Mouse (Mus musculus) lung, embryonic 14.5 days (tissue): Measurements from ENCODE around the gene Slc9a3. TPM values are rescaled to one million over a fixed set of nuclear protein-coding genes. Genes with fewer than 3 reads are reported as not detected.

Experiments used
- ATAC-seq: fragments of 200-750 bp; cut with Nextera tagmentation; 2 replicates; pipeline ENCODE4 v1.8.0; 2017; ENCODE audit warnings: mild to moderate bottlenecking, moderate TSS enrichment, moderate library complexity; ENCODE audit not compliant: insufficient read depth
- DNase-seq: peaks from one replicate; pipeline ENCODE4 v3.0.0-alpha.2; 2015
- H3K27ac ChIP-seq: fragments of 300-500 bp; sonication (generic); 2 replicates; pipeline ENCODE4 v1.5.1; 2014; ENCODE audit warnings: low read depth, mild to moderate bottlenecking, moderate library complexity
- H3K27me3 ChIP-seq: fragments of 300-500 bp; sonication (generic); 2 replicates; pipeline ENCODE4 v1.6.1; 2014; ENCODE audit warnings: low read length, control low read depth; ENCODE audit not compliant: insufficient read depth
- H3K36me3 ChIP-seq: fragments of 300-500 bp; sonication (generic); 2 replicates; pipeline ENCODE4 v1.6.1; 2014; ENCODE audit warnings: control low read depth; ENCODE audit not compliant: insufficient read depth
- H3K4me1 ChIP-seq: fragments of 300-500 bp; sonication (generic); 2 replicates; pipeline ENCODE4 v1.6.1; 2014; ENCODE audit warnings: antibody characterized with exemption, control low read depth; ENCODE audit not compliant: insufficient read depth
- H3K4me2 ChIP-seq: fragments of 300-500 bp; sonication (generic); 2 replicates; pipeline ENCODE4 v1.6.1; 2014; ENCODE audit warnings: mild to moderate bottlenecking
- H3K4me3 ChIP-seq: fragments of 300-500 bp; sonication (generic); 2 replicates; pipeline ENCODE4 v1.5.1; 2014; ENCODE audit warnings: low read depth, low read length
- H3K9ac ChIP-seq: fragments of 300-500 bp; sonication (generic); 2 replicates; pipeline ENCODE4 v1.6.1; 2014
- H3K9me3 ChIP-seq: fragments of 300-500 bp; sonication (generic); 2 replicates; pipeline ENCODE4 v1.6.1; 2016; ENCODE audit warnings: low read depth, low read length, control low read depth
- CTCF ChIP-seq: IDR thresholded peaks from 2 replicates; pipeline ENCODE4 v1.5.1; 2016; ENCODE audit warnings: antibody characterized with exemption, low read depth
- WGBS: fragments of 180-500 bp; shearing (Covaris S2); extraction: QIAGEN DNeasy Blood & Tissue Kit; methylation state at CpG from one replicate; pipeline ENCODE4 v1.1.7; 2014; 5-methylcytosine and 5-hydroxymethylcytosine counted together
- polyA plus RNA-seq: library from polyadenylated mRNA; unstranded; fragments of >200 nt; fragmentation: Nextera tagmentation; extraction: Ambion mirVana; gene quantifications from 2 replicates; pipeline ENCODE4 v1.2.1, GENCODE M21; 2014

The Slc9a3 gene
- polyA plus RNA-seq, 1 experiment from 2014 or later = 0.04 TPM

DNA sequence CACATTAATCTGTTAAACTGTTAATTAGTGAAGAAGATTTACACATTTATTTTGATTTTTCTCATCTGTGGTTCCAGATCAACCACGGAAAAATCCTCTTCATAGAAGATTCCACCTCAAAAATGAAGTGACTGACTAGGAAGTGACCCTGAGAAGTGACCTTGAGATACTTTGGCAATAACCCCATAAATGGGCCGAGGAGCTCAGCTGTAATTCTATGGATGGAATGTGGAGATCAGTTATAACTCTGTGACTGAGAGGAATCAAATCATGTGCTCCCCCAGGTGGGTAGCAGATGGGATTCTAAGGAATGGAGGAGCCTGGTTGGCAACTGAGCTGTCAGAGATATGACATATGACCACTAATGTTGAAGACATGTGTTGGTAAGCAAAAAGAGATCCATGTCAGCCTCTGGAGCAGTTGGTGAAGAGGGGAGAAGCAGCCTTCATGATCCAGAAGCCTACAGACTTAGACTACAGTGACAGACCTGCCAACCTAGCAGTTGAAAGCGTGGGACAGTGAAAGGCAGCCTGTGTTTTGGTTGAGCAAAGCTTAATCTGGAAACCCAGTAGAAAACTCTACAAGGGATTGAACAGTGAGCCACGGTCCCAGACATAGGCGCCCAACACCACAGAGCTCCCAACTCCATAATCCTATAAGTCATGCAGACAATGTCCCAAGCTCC lies 61.9 kb downstream of the Slc9a3 start:
- 79% methylated on average over 5 of the region's 5 CpGs for WGBS
- no peak overlapping the region for H3K9ac ChIP-seq

DNA sequence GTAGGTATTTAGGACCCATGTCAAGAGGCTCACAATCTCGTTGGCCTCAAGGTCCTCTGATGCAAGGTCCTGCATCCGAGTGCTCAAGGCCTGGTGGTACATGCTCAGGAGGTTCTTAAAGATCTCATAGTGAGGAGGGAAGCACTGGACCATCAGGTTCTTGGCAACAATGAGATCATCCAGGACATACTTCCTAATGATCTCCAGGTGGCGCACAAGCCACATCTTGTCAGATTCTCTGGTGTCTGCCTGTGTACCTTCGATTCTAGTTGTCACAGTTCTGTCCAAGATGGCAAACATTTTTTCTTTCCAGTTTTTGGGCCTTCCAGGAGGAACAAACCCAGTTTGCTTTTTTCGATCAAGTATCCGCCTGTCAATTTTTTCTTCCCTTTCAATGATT lies 71.4 kb downstream of the Slc9a3 start:
- H3K27me3 ChIP-seq = no peaks in the 10 kb centered on the region
- no peak overlapping the region for H3K27ac ChIP-seq
- H3K4me3 ChIP-seq = no peak overlapping the region
- TF ChIP-seq CTCF = peak; percentile 59
- no peaks in the 10 kb centered on the region for H3K9me3 ChIP-seq
- no peak overlapping the region for H3K9ac ChIP-seq
- no peaks in the 10 kb centered on the region for H3K4me1 ChIP-seq
- H3K4me2 ChIP-seq = no peak overlapping the region
- H3K36me3 ChIP-seq = peaks cover 57% of the 10 kb centered on the region
- ATAC-seq = no peak
- DNase-seq = peak; percentile 55
- WGBS = 77% methylated on average over 6 of the region's 6 CpGs

More for the DNA sequence above, 61.9 kb downstream of the Slc9a3 start:
- TF ChIP-seq CTCF = no peak
- no peak overlapping the region for H3K4me3 ChIP-seq
- H3K9me3 ChIP-seq = no peaks in the 10 kb centered on the region
- peaks cover 44% of the 10 kb centered on the region for H3K36me3 ChIP-seq
- DNase-seq (no peak), ATAC-seq (no peak)
- H3K4me2 ChIP-seq = no peak overlapping the region
- H3K27me3 ChIP-seq = no peaks in the 10 kb centered on the region
- H3K4me1 ChIP-seq = no peaks in the 10 kb centered on the region
- no peak overlapping the region for H3K27ac ChIP-seq

DNA sequence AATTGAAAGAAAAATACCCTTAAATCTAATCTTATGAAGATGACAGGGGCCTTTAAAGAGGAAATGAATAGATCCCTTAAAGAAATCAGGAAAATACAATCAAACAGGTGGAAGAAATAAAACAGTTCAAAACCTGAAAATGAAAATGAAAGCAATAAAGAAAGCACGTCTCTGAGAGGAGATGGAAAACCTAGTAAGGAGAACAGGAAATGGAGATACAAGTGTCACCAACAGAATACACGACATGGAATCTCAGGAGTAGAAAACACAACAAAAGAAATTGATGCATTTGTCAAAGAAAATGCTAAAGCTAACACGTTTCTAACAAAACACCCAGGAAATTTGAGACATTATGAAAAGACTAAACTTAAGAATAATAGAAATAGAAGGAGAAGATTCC lies 75.2 kb downstream of the Slc9a3 start:
- peaks cover 37% of the 10 kb centered on the region for H3K36me3 ChIP-seq
- H3K27me3 ChIP-seq = no peaks in the 10 kb centered on the region
- no peak for DNase-seq
- no peak overlapping the region for H3K4me3 ChIP-seq
- H3K4me2 ChIP-seq = no peak overlapping the region
- no peaks in the 10 kb centered on the region for H3K4me1 ChIP-seq
- WGBS = 76% methylated on average over 3 of the region's 3 CpGs
- H3K27ac ChIP-seq = no peak overlapping the region
- no peak overlapping the region for H3K9ac ChIP-seq
- ATAC-seq = no peak
- H3K9me3 ChIP-seq = no peaks in the 10 kb centered on the region
- no peak for TF ChIP-seq CTCF

DNA sequence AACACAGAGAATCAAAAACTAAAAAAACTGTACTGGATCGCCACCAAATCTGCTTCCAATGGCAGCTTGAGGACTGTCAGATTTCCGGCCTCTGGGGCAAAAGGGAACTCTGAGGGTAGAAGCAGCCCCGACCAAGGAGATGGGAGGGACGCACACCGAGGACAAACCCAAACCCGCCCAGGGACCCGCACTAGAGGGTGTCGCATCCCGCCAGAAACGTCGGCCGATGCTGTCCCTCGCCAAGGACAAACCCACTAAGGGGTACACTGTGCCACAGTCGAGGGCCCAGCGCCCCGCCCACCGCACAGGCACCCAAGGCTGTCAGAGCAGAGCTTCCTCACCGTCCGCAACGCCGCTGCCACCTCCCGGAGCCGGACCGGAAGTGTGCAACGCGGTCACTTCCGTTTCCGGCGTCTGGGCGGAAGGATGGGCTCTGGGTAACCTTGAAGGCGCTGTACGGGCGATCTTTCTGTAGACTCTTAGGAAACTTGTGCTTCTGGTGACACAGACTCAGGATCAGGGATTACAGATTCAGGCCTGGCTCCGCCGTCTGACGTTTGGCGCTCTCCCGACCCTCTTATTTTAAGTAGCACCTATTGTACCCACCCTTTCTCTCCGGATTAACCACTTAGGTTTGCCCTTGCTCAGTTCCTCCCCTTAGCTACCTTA lies 87.2 kb downstream of the Slc9a3 start, which contains the start of gene Exoc3:
Gene Exoc3 (minus strand): TSS at position 416 of the 669 bp plus-strand sequence.
- Histone ChIP-seq H3K4me1 (no peaks in the 10 kb centered on the region), H3K36me3 (peaks cover 18% of the 10 kb centered on the region), H3K9ac (peak within 1 kb of the TSS; percentile 64), H3K4me2 (peak within 1 kb of the TSS; percentile 93), H3K4me3 (peak within 1 kb of the TSS; percentile 62), H3K9me3 (no peaks in the 10 kb centered on the region), H3K27ac (peak within 1 kb of the TSS; percentile 89), H3K27me3 (no peaks in the 10 kb centered on the region)
- TF ChIP-seq CTCF = no peak; the same call in 1 of the 2 replicates
- under 1% methylated on average over 39 of the region's 39 CpGs for WGBS
- DNase-seq = peak; percentile 94
- ATAC-seq = peak; percentile 98

DNA sequence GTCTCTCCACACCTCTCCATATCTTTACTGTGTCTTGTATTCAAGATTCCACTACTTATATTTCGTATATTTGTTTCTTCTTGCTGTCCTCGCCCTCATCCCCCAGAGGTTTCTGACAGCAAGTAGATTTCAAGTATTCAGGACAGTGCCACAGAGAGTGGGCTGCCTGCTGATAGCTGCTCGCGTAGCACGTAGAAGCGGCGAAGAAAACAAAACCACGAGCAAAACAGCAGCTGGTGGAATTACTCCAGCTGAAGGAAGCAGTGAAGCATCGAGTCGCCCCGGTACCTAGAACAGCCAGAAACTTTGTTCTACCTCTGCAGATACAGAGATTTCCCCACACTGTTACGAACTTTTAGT lies 87.7 kb downstream of the Slc9a3 start:
- no peaks in the 10 kb centered on the region for H3K4me1 ChIP-seq
- TF ChIP-seq CTCF = no peak
- peak; percentile 38 for DNase-seq

DNA sequence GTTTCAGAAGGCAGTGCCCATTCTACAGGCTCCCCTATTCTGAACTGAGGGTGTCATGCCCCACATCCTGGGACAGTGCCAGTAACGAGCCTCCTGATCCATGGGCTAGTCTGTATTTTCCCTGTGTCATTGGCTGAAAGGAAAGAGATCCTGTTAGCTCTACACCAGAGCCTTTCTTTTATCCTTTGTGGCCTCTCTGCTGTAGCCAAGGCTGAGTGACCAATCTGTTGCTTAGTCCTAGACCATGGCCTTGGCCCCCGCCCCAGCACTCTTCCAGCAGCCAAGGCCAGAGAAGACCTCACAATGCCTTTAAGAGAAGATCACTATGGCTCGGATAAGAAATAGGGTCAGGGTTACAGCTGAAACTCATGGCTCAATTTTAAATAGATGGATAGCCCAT lies 97.2 kb downstream of the Slc9a3 start:
- no peak for ATAC-seq
- Histone ChIP-seq H3K27me3 (no peaks in the 10 kb centered on the region), H3K4me3 (no peak overlapping the region), H3K9me3 (no peaks in the 10 kb centered on the region), H3K36me3 (no peaks in the 10 kb centered on the region), H3K4me1 (no peaks in the 10 kb centered on the region), H3K4me2 (no peak overlapping the region), H3K9ac (no peak overlapping the region), H3K27ac (no peak overlapping the region)
- no peak for TF ChIP-seq CTCF
- WGBS = 78% methylated on average over 3 of the region's 3 CpGs
- no peak for DNase-seq

More for the DNA sequence above, 87.7 kb downstream of the Slc9a3 start:
- peak overlapping the region; percentile 93 for H3K4me2 ChIP-seq
- H3K27ac ChIP-seq = peak overlapping the region; percentile 89
- no peaks in the 10 kb centered on the region for H3K9me3 ChIP-seq
- WGBS = 13% methylated on average over 12 of the region's 12 CpGs
- H3K27me3 ChIP-seq = no peaks in the 10 kb centered on the region
- peak overlapping the region; percentile 62 for H3K4me3 ChIP-seq
- peak overlapping the region; percentile 64 for H3K9ac ChIP-seq
- peak; percentile 76 for ATAC-seq
- H3K36me3 ChIP-seq = peaks cover 12% of the 10 kb centered on the region

Other genes starting within 250 kb of the Slc9a3 start
- gene Trip13, start 183.7 kb upstream of the Slc9a3 start, polyA plus RNA-seq = 53.1 and 61.2 TPM in 2 replicates
- gene Brd9, start 183.6 kb upstream of the Slc9a3 start, polyA plus RNA-seq = 47.9 and 53.2 TPM in 2 replicates
- not detected in 2 replicates for gene Zdhhc11, start 157.6 kb upstream of the Slc9a3 start, polyA plus RNA-seq
- 1.0 and 1.4 TPM in 2 replicates for gene Tppp, start 112.0 kb upstream of the Slc9a3 start, polyA plus RNA-seq
- gene Cep72, start 59.2 kb upstream of the Slc9a3 start, polyA plus RNA-seq = 18.8 and 19.3 TPM in 2 replicates
- gene Exoc3, start 87.3 kb downstream of the Slc9a3 start, polyA plus RNA-seq = 76.5 and 90.5 TPM in 2 replicates
- 0.72 and 1.5 TPM in 2 replicates for gene Ahrr, start 170.9 kb downstream of the Slc9a3 start, polyA plus RNA-seq
- 133 and 140 TPM in 2 replicates for gene Pdcd6, start 196.1 kb downstream of the Slc9a3 start, polyA plus RNA-seq
- 232 and 242 TPM in 2 replicates for gene Sdha, start 228.8 kb downstream of the Slc9a3 start, polyA plus RNA-seq
- 51.8 and 61.1 TPM in 2 replicates for gene Ccdc127, start 228.9 kb downstream of the Slc9a3 start, polyA plus RNA-seq
- not detected in 2 replicates for gene Lrrc14b, start 242.5 kb downstream of the Slc9a3 start, polyA plus RNA-seq